Mouse (Mus musculus) liver, embryonic 14.5 days (tissue): ENCODE measurements around the gene Neto2.

Experiments
- CTCF ChIP-seq: IDR thresholded peaks from 2 replicates; pipeline ENCODE4 v1.5.1; 2016; ENCODE audit warnings: antibody characterized with exemption, low read depth, control low read depth
- EP300 ChIP-seq: IDR thresholded peaks from 2 replicates; pipeline ENCODE4 v1.6.1; 2016; ENCODE audit warnings: antibody characterized with exemption, low read depth

DNA sequence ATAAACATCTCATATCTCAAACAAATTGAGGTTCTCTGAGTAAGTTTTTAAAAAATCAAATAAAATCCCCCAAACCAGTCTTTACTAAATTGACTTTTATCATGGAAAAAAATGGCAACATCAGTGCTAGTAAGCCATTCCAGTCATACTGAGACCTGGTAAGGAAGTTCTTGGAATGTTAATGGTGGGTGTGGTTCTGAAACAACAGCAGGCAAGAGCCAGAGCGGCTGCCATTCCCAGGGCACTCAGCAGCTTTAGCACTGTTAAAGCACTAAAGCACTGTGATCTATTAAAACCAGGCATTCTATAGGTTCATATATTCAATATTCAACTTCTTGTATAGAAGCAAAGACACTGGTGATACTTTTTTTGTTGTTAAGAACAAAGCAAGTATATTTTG lies 110.5 kb downstream of the Neto2 start:
- TF ChIP-seq EP300 (no peak), CTCF (no peak)
